Mouse (Mus musculus): Measurements from ENCODE around the gene Cluh.

The Cluh gene

DNA sequence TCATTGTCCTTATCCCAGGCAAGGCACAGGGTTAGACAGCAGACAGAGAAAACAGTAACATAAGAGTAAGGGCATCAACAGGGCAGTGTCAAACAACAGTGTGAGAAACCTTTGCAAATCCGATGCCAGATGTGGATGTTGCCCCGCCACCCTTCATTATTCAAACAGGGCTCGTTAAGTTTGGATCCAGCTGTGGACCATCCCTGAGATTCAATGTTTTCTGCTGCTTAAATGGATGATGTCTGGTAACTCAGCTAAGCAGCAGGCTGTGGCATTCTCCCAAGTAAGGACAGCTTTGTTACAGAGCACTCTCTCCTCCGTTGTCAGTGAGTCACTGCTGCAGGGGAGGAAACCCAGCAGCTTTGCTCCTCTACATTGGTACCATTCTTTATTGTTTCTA, 25.9 kb downstream of the Cluh start:
- DNase-seq, result no peak

- DNase-seq, result no peak
These were observed 42.9 kb downstream of the Cluh start for GRCm38 (mm10) chr11:74692151-74692550.

DNA sequence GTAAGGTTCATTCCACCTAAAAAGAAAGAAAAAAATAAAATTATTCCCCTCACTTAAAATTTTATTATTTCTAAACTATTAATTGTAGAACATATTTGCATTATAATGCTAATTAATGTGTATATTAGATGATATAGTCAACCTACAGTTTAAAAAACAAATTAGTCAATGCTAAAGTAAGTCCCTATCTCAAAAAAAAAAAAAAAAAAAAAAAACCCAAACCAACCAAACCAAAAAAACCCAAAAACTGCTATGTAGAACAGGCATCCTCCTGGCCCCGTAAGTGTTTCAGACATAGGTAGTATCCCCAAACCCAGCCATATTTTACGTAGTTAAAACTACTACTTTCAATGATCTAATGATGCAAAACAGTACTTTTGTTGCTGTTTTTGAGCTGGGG, 50.2 kb downstream of the Cluh start:
- no peak for DNase-seq

- no peak for DNase-seq
These were observed 54.8 kb downstream of the Cluh start for GRCm38 (mm10) chr11:74704068-74704467.

DNA sequence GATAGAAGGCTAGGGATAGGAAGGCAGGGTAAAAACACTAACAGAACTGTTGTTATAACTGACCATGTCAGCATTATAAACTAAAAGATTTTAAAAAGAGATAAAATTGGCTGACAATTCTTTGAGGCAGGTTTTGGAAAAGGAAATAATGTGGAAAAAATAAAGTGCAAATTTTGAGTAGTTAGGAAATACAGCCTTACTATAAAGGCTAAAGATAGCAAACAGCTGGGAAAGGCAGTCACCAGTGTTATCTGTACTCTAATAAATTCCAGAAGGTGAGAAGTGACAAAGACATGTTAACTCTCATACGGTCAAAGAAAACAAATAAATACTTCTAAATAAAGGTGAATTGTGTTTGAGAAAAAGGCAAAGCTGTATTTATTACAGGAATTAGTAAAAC, 59.5 kb downstream of the Cluh start:
- DNase-seq, result no peak

- no peak for DNase-seq
These were observed 61.4 kb downstream of the Cluh start for GRCm38 (mm10) chr11:74710671-74711070.

DNA sequence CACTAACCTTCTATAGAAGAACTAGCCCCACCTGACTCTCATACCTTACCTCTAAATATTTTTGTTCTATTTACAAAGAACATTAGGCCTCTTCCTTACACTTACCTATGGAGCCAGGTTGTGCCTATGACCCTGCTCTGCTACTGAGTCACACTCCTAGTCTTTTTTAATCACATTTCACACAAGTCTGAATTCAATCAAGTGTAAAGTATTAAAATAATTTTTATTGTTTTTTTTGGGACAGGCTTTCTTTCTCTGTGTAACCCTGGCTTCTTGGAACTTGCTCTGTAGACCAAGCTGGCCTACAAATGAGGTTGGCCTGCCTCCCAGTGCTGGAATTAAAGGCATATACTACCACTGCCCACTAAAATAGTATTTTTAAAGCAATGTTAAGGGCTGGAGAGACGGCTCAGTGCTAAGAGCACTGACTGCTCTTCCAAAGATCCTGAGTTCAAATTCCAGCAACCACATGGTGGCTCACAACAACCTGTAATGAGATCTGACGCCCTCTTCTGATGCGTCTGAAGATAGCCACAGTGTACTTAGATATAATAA, 66.8 kb downstream of the Cluh start:
- no peak for DNase-seq

Data from thymus, adult 18-20 months (tissue).